ENCODE assay signal across 8 mouse cellular contexts in the genomic region with DNA sequence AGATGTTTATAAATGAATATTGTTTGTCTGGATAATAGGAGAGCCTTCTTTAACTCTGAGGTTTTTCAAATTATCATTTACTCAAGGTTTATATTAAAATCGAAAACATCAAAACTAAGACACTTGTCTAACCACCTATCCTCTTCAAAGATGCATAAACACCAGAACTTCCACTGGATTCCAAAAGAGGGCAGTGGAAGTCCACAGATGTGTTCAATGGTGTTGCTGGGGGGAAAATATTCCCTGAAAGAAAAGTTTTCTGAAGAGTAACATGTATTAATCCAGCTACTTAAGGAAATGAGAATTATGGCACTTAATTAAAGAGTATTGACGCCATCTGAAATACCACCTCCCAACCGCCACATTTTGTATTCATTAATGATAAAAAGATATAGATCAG.
A peak's percentile ranks its signal among the peaks of the same experiment; 100 is the strongest.
DNase-seq lines count a peak whose midpoint lies in the region.

No protein-coding gene starts in this region.

- peak; percentile 2 for DNase-seq in kidney, adult 9 months
- DNase-seq in kidney, postnatal 25 days: no peak
- DNase-seq in ES-CJ7 (ENCODE audit: low read depth, low spot score) (peak; percentile 11), NIH3T3 (ENCODE audit: low read depth) (peak; percentile 72)
- DNase-seq in large intestine, adult 2 months (ENCODE audit: low read depth, low spot score): peak; percentile 6
- peak; percentile 0 for DNase-seq in skeletal muscle tissue, adult 2 months (ENCODE audit: low read depth, low spot score)
- DNase-seq in adrenal gland, adult 2 months: no peak
- DNase-seq in spleen, postnatal 10 days (ENCODE audit: low spot score in 2 of 2): no peak

- whole genome bisulfite sequencing in large intestine, adult 2 months: 46% methylated on average over 3 of the region's 3 CpGs

Comparison
In these comparisons a context has a peak if more than half of its experiments do, and no peak if none do; other contexts are left out.
1. DNase-seq: peak in kidney, adult 9 months (single experiment), ES-CJ7 (single experiment), NIH3T3 (single experiment), large intestine, adult 2 months (single experiment) and skeletal muscle tissue, adult 2 months (single experiment); none in kidney, postnatal 25 days (0 of 2), adrenal gland, adult 2 months (single experiment) and spleen, postnatal 10 days (0 of 2).